Mouse (Mus musculus): Measurements from ENCODE around the gene Dnttip1. TPM values are rescaled to one million over a fixed set of nuclear protein-coding genes. Genes with fewer than 3 reads are reported as not detected.

Dnttip1 gene
- polyA plus RNA-seq, 3 experiments from 2014 or later = 3.8 to 7.8 (median 5.0) TPM

DNA sequence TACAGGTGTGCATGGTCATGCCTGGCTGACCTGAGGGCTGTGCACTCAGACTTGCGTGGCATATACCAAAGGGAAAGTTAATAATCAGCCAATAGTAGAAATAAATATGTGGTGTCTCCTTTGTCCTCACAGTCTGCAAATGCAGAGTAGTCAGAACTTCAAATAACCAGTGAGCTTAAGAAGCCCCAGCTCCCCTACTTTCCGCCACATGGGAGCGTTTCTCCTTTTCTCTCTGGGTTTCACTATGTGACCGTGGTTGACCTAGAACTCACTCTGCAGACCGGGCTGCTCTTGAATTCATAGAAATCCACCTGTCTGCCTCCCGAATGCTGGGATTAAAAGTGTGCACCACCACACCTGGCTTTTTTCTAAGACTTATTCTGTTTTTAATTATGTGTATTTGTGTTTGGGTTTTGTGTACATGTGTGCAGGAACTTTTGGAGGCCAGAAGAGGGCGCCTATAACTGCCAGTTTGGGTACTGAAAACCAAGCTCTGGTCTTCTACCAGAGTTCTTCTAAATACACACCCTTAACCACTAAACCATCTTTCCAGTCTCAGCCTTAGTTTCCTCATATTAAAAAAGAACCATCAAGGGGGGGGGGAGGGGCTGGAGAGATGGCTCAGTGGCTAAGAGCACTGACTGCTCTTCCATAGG lies 38.3 kb downstream of the Dnttip1 start:
- no peak for ATAC-seq

- no peak for ATAC-seq
Measured at GRCm38 (mm10) chr2:164784869-164785420, 39.2 kb downstream of the Dnttip1 start.

- peak; percentile 79 for ATAC-seq
Measured at GRCm38 (mm10) chr2:164785481-164786387, 40.0 kb downstream of the Dnttip1 start, which contains the start of gene Snx21. Gene Snx21 (plus strand): TSS chr2:164785823.

- no peak for ATAC-seq
Measured at GRCm38 (mm10) chr2:164786388-164786885, 40.7 kb downstream of the Dnttip1 start.

DNA sequence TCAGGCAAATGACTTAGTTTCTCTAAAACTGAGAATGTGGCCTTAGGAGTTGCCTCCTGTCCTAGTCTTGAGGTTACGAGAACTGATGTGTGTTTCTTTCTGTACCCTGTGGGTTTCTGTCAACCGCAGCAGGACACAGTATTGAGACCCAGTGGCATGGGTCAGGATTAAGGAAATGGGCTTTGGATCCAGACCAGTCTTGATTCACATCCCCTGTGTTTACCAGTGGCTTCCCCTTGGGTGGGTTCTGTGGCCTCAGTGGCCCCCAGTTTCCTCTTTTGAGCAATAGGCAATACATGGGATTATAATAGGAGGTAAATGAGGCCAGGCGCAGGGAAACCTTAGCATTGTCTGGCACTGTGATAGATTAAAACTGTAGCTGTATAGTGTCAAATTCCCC lies 41.2 kb downstream of the Dnttip1 start:
- no peak for ATAC-seq

DNA sequence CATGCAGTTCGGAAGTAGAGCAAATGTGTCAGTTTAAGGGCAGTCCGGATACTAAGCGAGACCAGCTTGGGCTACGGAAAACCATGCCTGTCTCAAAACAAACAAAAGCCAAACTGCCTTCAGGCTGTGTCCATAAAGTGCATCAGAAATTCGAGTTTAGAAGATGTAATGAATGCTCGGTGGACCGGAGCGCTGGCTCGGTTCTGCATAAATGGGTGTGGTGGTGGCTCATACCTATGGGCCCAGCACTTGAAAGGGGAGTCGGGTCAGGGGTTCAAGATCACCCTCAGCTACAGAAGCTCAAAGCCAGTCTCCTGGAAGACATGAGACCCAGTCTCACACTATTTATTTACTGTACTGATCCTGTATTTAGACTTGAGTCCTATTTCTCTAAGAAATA lies 42.0 kb downstream of the Dnttip1 start:
- no peak for ATAC-seq

GRCm38 (mm10) chr2:164788411-164788810 lies 42.6 kb downstream of the Dnttip1 start:
- ATAC-seq = no peak

GRCm38 (mm10) chr2:164790451-164790850 lies 44.7 kb downstream of the Dnttip1 start:
- ATAC-seq = no peak

- ATAC-seq = no peak
Measured at GRCm38 (mm10) chr2:164791841-164792261, 46.1 kb downstream of the Dnttip1 start.

GRCm38 (mm10) chr2:164792400-164793190 lies 46.8 kb downstream of the Dnttip1 start:
- ATAC-seq = no peak

- peak; percentile 60 for ATAC-seq
Measured at GRCm38 (mm10) chr2:164793236-164793635, 47.5 kb downstream of the Dnttip1 start.

DNA sequence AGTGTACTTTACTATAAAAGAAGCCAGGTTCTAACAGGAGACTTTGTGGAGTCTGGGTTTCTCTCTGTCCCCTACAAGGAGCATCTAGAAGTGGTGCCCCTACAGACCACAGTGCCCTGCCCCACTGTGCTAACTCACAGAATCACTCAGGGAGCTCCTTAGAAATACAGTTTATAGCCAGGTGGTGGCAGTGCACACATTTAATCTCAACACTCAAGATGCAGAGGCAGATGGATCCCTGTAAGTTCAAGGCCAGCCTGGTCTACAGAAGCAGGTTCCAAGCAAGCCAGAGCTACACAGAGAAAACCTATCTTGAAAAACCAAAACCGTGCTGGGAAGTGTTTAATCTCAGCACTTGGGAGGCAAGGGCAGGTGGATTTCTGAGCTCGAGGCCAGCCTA lies 48.0 kb downstream of the Dnttip1 start:
- ATAC-seq = peak; percentile 27

- peak; percentile 65 for ATAC-seq
Measured at GRCm38 (mm10) chr2:164794293-164794692, 48.5 kb downstream of the Dnttip1 start.

DNA sequence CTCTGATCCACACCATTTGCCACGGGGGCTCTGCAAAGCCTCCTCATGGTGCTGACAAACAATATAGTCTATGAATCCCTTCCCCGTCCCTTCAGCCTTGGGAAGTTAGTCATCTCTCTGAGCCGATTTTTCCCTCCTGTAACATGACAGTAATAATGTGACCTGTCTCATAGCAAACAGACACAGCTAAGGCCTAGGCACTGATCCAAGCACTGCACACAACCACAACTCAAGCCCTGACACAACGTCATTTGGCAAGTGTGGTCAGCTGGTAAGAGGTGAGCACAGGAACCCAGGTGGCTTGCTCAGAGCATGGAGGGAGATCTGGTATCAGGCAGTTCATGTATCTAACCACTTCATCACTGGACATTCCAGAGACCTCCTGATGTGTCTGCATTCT lies 50.1 kb downstream of the Dnttip1 start:
- ATAC-seq = no peak

- ATAC-seq = peak; percentile 41
Measured at GRCm38 (mm10) chr2:164798554-164798953, 52.8 kb downstream of the Dnttip1 start.

DNA sequence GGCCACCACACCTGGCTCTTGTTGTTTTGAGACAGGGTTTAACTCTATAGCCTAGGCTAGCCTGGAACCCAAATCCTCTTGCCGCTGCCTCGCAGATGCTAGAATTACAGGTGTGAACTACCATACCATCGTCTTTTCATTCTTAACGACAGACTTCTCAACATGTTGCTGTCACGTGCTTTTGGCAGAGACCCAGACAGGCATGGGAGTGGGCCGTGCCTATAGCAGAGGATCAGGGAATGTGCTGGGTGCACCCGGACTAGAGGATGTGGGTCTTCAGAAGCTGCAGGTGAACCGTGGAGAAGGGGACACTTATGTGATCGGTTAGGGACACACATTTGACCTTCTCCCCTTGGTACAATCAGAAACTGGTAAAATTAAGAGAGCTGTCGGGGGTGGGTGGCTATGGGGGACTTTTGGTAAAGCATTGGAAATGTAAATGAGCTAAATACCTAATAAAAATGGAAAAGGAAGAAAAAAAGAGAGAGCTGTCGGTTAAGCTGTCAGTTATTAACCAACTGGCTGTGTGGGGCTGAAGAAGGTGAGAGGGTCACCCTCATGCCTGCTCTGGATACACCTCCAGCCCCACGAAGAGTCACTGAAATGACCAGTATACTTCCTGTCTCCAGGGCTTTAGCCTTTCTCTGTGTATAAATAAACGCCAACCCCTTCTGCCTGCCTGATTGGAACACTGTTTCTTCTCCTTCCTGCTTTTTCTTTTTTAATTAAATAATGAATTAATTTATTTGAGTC lies 54.6 kb downstream of the Dnttip1 start:
- no peak for ATAC-seq

- ATAC-seq = no peak
Measured at GRCm38 (mm10) chr2:164803201-164803920, 57.6 kb downstream of the Dnttip1 start.

- no peak for ATAC-seq
Measured at GRCm38 (mm10) chr2:164803921-164804313, 58.1 kb downstream of the Dnttip1 start.

DNA sequence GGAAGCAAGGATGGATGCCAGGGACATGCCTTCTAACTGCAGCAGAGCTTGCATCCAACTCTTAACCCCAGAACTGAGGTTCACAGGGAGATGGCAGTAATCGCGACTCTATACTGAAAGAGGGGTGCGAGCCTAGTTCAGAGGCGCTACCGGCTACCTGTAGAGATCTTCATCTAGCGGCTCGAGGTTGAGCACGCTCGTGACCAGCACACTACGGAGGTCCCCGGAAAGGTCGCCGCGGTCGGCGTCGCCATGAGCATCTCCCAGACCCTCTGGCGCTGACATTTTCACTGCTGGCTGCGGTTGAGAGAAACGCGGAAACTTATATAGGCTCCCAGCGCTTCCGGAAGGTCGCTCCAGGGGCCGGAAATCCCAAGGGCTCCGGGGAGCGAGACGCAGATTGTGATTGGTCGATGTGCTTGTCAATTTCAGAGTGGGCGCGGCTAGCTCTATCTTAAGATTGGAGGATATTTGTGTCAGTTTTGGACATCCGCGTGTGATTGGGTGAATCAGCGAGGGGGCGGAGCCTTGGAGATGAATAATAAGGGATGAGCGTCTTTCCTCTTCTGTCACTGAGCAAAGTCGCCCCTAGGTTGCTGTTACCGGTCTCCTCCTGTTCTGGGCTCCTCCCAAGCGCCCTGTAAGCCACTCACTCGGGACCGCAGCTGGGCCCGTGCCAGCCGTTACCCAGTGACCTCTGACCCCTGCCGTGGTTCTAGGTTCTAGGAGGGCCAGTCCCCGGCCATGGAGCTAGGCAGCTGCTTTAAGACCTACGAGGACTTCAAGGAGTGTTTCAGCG lies 58.9 kb downstream of the Dnttip1 start, which contains the start of the genes Acot8 and Zswim3:
Acot8 (minus strand) TSS at position 350 of the 799 bp plus-strand sequence.
Zswim3 (plus strand) TSS at position 566 of the 799 bp plus-strand sequence.
- peak; percentile 97 for ATAC-seq

DNA sequence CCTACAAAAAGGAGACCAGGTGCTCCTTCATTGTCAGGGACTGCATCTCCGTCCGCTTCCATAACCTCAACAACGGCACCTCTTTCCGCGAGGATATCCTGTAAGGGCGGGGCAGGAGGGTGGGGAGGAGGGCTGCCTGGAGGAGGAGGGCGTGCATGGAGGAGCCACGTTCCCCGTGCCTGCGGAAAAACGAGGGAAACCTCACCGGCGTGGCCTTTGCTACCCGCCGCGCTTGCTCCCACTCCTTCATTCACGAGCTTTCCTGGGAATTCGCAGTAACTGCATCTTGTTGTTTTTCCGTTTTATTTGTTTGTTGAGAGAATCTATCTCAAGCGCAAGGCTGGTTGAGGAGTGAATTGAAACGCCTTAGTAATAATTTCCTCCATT lies 59.5 kb downstream of the Dnttip1 start:
- peak; percentile 11 for ATAC-seq
